Mouse (Mus musculus) ES-Bruce4 (cell line): ENCODE data around the gene Ugt2b5. TPM values are rescaled to one million over a fixed set of nuclear protein-coding genes. Genes with fewer than 3 reads are reported as not detected.

Experiments
- H3K27ac ChIP-seq: 2 replicates; pipeline ENCODE4 v1.5.1; 2012; ENCODE audit warnings: low read length, inconsistent platforms; ENCODE audit not compliant: insufficient read depth
- H3K27me3 ChIP-seq: 2 replicates; pipeline ENCODE4 v1.6.1; 2012; ENCODE audit warnings: mild to moderate bottlenecking, low read length, inconsistent platforms; ENCODE audit not compliant: control insufficient read depth, poor library complexity, insufficient read depth, severe bottlenecking
- H3K36me3 ChIP-seq: 2 replicates; pipeline ENCODE4 v1.6.1; 2012; ENCODE audit warnings: inconsistent platforms, mild to moderate bottlenecking, low read length, moderate library complexity; ENCODE audit not compliant: control insufficient read depth, poor library complexity, insufficient read depth, severe bottlenecking
- H3K4me1 ChIP-seq: one replicate; pipeline ENCODE4 v1.8.1; 2011; ENCODE audit warnings: low read length; ENCODE audit not compliant: control insufficient read depth, insufficient read depth
- H3K4me3 ChIP-seq: 2 replicates; pipeline ENCODE4 v1.5.1; 2011; ENCODE audit warnings: low read depth, mild to moderate bottlenecking, low read length
- H3K9ac ChIP-seq: 2 replicates; pipeline ENCODE4 v1.6.1; 2012; ENCODE audit warnings: low read depth, mild to moderate bottlenecking, inconsistent platforms; ENCODE audit not compliant: poor library complexity, severe bottlenecking
- H3K9me3 ChIP-seq: replicated peaks from 2 replicates; pipeline ENCODE4 v1.6.1; 2012; ENCODE audit warnings: mild to moderate bottlenecking, low read length, inconsistent platforms; ENCODE audit not compliant: control insufficient read depth, poor library complexity, insufficient read depth, severe bottlenecking
- CTCF ChIP-seq: IDR thresholded peaks from one replicate; pipeline ENCODE4 v1.8.1; 2011; ENCODE audit warnings: low read depth, low read length
- EP300 ChIP-seq: IDR thresholded peaks from 2 replicates; pipeline ENCODE4 v1.6.1; 2011; ENCODE audit warnings: low read depth, low read length; ENCODE audit not compliant: insufficient read depth
- POLR2A ChIP-seq: IDR thresholded peaks from one replicate; pipeline ENCODE4 v1.8.1; 2011; ENCODE audit warnings: low read length; ENCODE audit not compliant: insufficient read depth
- polyA plus RNA-seq: library from polyadenylated mRNA; stranded (reverse); fragments of >200 nt; gene quantifications from 2 replicates; pipeline ENCODE4 v1.2.4, GENCODE M21; 2011; ENCODE audit warnings: low read depth; ENCODE audit not compliant: missing spikeins, insufficient read depth, insufficient read length

The Ugt2b5 gene
- polyA plus RNA-seq, 1 experiment, result not detected

DNA sequence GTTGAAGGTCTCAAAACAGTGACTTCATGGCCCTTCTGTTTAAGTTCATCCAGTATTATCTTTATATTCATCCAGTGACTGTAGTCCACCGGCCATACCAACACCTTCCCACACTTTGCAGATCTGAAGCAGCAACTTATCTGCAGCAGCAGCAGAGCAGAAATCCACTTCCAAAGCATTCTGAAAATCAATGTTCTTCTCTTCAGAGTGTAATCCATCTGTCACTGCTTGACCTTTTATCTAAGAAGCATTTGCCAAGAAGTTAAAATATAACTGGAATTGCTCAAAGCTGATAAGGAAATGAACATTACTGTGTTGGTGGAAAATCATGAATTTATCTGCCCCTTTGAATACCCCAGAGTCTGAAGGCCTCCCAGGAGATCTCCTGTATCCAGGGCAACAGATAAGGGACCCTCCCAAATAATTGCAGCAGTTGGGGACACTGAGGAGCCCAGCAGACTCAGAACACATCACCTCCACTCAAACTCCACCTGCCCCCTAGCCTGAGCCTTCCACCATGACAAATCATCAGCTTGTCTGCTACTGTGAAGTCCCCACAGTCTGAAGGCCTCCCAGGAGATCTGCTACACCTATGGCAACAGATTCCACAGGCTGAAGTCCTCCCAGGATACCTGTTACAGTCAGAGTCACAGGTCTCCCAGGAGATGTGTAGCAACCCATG is 47.6 kb downstream of the Ugt2b5 start, which contains the start of gene Ugt2b36:
Gene Ugt2b36 (minus strand): TSS at position 210 of the 682 bp plus-strand sequence.
- Histone ChIP-seq H3K27ac (no peak within 1 kb of the TSS), H3K4me1 (no peaks in the 10 kb centered on the region), H3K9ac (no peak within 1 kb of the TSS), H3K9me3 (no peaks in the 10 kb centered on the region), H3K36me3 (no peaks in the 10 kb centered on the region), H3K4me3 (no peak within 1 kb of the TSS), H3K27me3 (no peaks in the 10 kb centered on the region)
- TF ChIP-seq CTCF (no peak), POLR2A (no peak), EP300 (no peak)

DNA sequence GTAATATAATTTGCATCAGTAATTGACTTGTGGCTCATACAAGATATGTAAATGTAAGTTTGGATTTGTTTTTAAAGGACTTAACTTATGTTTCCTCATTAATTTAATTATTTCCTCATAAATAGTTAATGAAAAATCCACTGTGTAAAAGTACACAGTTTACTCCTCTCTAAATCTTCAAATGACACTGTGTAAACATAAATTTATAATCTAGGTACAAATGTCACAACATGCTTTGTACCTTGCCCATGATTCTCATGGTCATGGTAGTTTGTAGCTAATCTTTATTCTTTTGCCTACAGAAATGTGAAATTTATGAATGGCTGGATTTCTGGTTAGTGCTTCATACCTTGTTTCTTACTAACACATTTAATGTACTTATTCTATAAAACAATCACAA is 49.0 kb downstream of the Ugt2b5 start:
- TF ChIP-seq CTCF (no peak), EP300 (no peak), POLR2A (no peak)
- H3K4me1 ChIP-seq, result no peaks in the 10 kb centered on the region
- no peak overlapping the region for H3K4me3 ChIP-seq
- no peaks in the 10 kb centered on the region for H3K36me3 ChIP-seq
- no peaks in the 10 kb centered on the region for H3K9me3 ChIP-seq
- H3K9ac ChIP-seq, result no peak overlapping the region
- no peak overlapping the region for H3K27ac ChIP-seq
- no peaks in the 10 kb centered on the region for H3K27me3 ChIP-seq

- H3K27ac ChIP-seq, result no peak overlapping the region
- H3K4me1 ChIP-seq, result no peaks in the 10 kb centered on the region
- no peaks in the 10 kb centered on the region for H3K9me3 ChIP-seq
- H3K36me3 ChIP-seq, result no peaks in the 10 kb centered on the region
- TF ChIP-seq CTCF (no peak), EP300 (no peak), POLR2A (no peak)
- no peaks in the 10 kb centered on the region for H3K27me3 ChIP-seq
- no peak overlapping the region for H3K4me3 ChIP-seq
- no peak overlapping the region for H3K9ac ChIP-seq
These were observed 50.9 kb downstream of the Ugt2b5 start for GRCm38 (mm10) chr5:87089264-87089663.

GRCm38 (mm10) chr5:87086269-87086668 is 53.8 kb downstream of the Ugt2b5 start:
- no peaks in the 10 kb centered on the region for H3K9me3 ChIP-seq
- no peaks in the 10 kb centered on the region for H3K4me1 ChIP-seq
- H3K36me3 ChIP-seq, result no peaks in the 10 kb centered on the region
- TF ChIP-seq POLR2A (no peak), CTCF (no peak), EP300 (no peak)
- no peak overlapping the region for H3K4me3 ChIP-seq
- no peak overlapping the region for H3K9ac ChIP-seq
- no peak overlapping the region for H3K27ac ChIP-seq
- H3K27me3 ChIP-seq, result no peaks in the 10 kb centered on the region

Other genes starting within 250 kb of the Ugt2b5 start
- not detected in 2 replicates for gene Ugt2b34, start 233.4 kb downstream of the Ugt2b5 start, polyA plus RNA-seq
- not detected in 2 replicates for gene Ugt2b1, start 213.8 kb downstream of the Ugt2b5 start, polyA plus RNA-seq
- not detected in 2 replicates for gene Ugt2b35, start 139.5 kb downstream of the Ugt2b5 start, polyA plus RNA-seq
- gene Ugt2b36, start 47.8 kb downstream of the Ugt2b5 start, polyA plus RNA-seq, result not detected in 2 replicates
- not detected in 2 replicates for gene Ugt2b37, start 114.5 kb upstream of the Ugt2b5 start, polyA plus RNA-seq
- not detected in 2 replicates for gene Ugt2a3, start 196.9 kb upstream of the Ugt2b5 start, polyA plus RNA-seq